Mouse (Mus musculus) kidney, embryonic 15.5 days (tissue): ENCODE data around the gene Ltv1. TPM values are rescaled to one million over a fixed set of nuclear protein-coding genes. Genes with fewer than 3 reads are reported as not detected.
A peak's percentile ranks its signal among the peaks of the same experiment; 100 is the strongest.

Experiments used
- ATAC-seq: fragments of 200-750 bp; cut with Nextera tagmentation; replicated peaks from 2 replicates; pipeline ENCODE4 v1.8.0; 2017; ENCODE audit warnings: moderate TSS enrichment; ENCODE audit not compliant: low FRiP score
- H3K27ac ChIP-seq: fragments of 300-500 bp; sonication (generic); 2 replicates; pipeline ENCODE4 v1.5.1; 2015; ENCODE audit warnings: mild to moderate bottlenecking, inconsistent platforms
- H3K27me3 ChIP-seq: fragments of 300-500 bp; sonication (generic); 2 replicates; pipeline ENCODE4 v1.6.1; 2015; ENCODE audit warnings: inconsistent platforms
- H3K36me3 ChIP-seq: fragments of 300-500 bp; sonication (generic); 2 replicates; pipeline ENCODE4 v1.6.1; 2015; ENCODE audit warnings: inconsistent platforms
- H3K4me1 ChIP-seq: fragments of 300-500 bp; sonication (generic); 2 replicates; pipeline ENCODE4 v1.6.1; 2015; ENCODE audit warnings: inconsistent platforms
- H3K4me2 ChIP-seq: fragments of 300-500 bp; sonication (generic); 2 replicates; pipeline ENCODE4 v1.6.1; 2015; ENCODE audit warnings: moderate library complexity, mild to moderate bottlenecking, inconsistent platforms
- H3K4me3 ChIP-seq: fragments of 300-500 bp; sonication (generic); replicated peaks from 2 replicates; pipeline ENCODE4 v1.5.1; 2015; ENCODE audit warnings: mild to moderate bottlenecking, inconsistent platforms
- H3K9ac ChIP-seq: fragments of 300-500 bp; sonication (generic); 2 replicates; pipeline ENCODE4 v1.6.1; 2015; ENCODE audit warnings: mild to moderate bottlenecking, inconsistent platforms
- H3K9me3 ChIP-seq: fragments of 300-500 bp; sonication (generic); replicated peaks from 2 replicates; pipeline ENCODE4 v1.6.1; 2016; ENCODE audit warnings: inconsistent platforms
- WGBS: fragments of 180-500 bp; shearing (Covaris S2); methylation state at CpG from one replicate; pipeline ENCODE4 v1.1.7; 2015; ENCODE audit warnings: mixed read lengths; 5-methylcytosine and 5-hydroxymethylcytosine counted together
- polyA plus RNA-seq: library from polyadenylated mRNA; unstranded; fragments of >200 nt; fragmentation: Nextera tagmentation; extraction: Ambion mirVana; gene quantifications from 2 replicates; pipeline ENCODE4 v1.2.1, GENCODE M21; 2015

The Ltv1 gene
- polyA plus RNA-seq = 63.0 and 68.6 TPM in 2 replicates

- WGBS = under 1% methylated on average over 43 of the region's 43 CpGs
- Histone ChIP-seq H3K4me3 (peak within 1 kb of the TSS; percentile 97), H3K27ac (peak within 1 kb of the TSS; percentile 86), H3K4me2 (peak within 1 kb of the TSS; percentile 64), H3K4me1 (peaks cover 11% of the 10 kb centered on the region), H3K36me3 (peaks cover 24% of the 10 kb centered on the region), H3K27me3 (no peaks in the 10 kb centered on the region), H3K9me3 (no peaks in the 10 kb centered on the region), H3K9ac (peak within 1 kb of the TSS; percentile 79)
- ATAC-seq = peak; percentile 100
Observed at GRCm38 (mm10) chr10:13192731-13193351, at the start of gene Ltv1. TSS of gene Ltv1 (minus strand) at chr10:13193168.

- Histone ChIP-seq H3K9ac (no peak overlapping the region), H3K27ac (no peak overlapping the region), H3K4me3 (no peak overlapping the region), H3K9me3 (no peaks in the 10 kb centered on the region), H3K27me3 (no peaks in the 10 kb centered on the region), H3K4me1 (peaks cover 3% of the 10 kb centered on the region; the same call in 1 of the 2 replicates), H3K36me3 (peaks cover 37% of the 10 kb centered on the region), H3K4me2 (no peak overlapping the region)
- WGBS = 73% methylated on average over 4 of the region's 4 CpGs
- no peak for ATAC-seq
Observed at GRCm38 (mm10) chr10:13240431-13240830, 47.5 kb upstream of the Ltv1 start.

GRCm38 (mm10) chr10:13238188-13238587 lies 45.2 kb upstream of the Ltv1 start:
- no peak overlapping the region for H3K27ac ChIP-seq
- no peak for ATAC-seq
- 81% methylated on average over 4 of the region's 4 CpGs for WGBS

GRCm38 (mm10) chr10:13236866-13237265 lies 43.9 kb upstream of the Ltv1 start:
- H3K4me2 ChIP-seq = no peak overlapping the region
- H3K4me3 ChIP-seq = no peak overlapping the region
- H3K9ac ChIP-seq = no peak overlapping the region
- WGBS = 89% methylated on average over 5 of the region's 5 CpGs
- H3K9me3 ChIP-seq = no peaks in the 10 kb centered on the region
- no peaks in the 10 kb centered on the region for H3K27me3 ChIP-seq
- H3K27ac ChIP-seq = no peak overlapping the region
- H3K4me1 ChIP-seq = peaks cover 11% of the 10 kb centered on the region
- no peak for ATAC-seq
- peaks cover 26% of the 10 kb centered on the region for H3K36me3 ChIP-seq

More at GRCm38 (mm10) chr10:13238188-13238587, 45.2 kb upstream of the Ltv1 start:
- Histone ChIP-seq H3K27me3 (no peaks in the 10 kb centered on the region), H3K4me2 (no peak overlapping the region), H3K9ac (no peak overlapping the region), H3K36me3 (peaks cover 22% of the 10 kb centered on the region), H3K4me3 (no peak overlapping the region), H3K4me1 (peaks cover 6% of the 10 kb centered on the region; the same call in 1 of the 2 replicates), H3K9me3 (no peaks in the 10 kb centered on the region)

GRCm38 (mm10) chr10:13234503-13234902 lies 41.5 kb upstream of the Ltv1 start:
- Histone ChIP-seq H3K9ac (no peak overlapping the region), H3K4me1 (peaks cover 11% of the 10 kb centered on the region), H3K36me3 (peaks cover 29% of the 10 kb centered on the region), H3K4me2 (no peak overlapping the region), H3K9me3 (no peaks in the 10 kb centered on the region), H3K27me3 (no peaks in the 10 kb centered on the region), H3K27ac (no peak overlapping the region), H3K4me3 (no peak overlapping the region)
- 55% methylated on average over 3 of the region's 3 CpGs for WGBS
- ATAC-seq = no peak

GRCm38 (mm10) chr10:13233941-13234340 lies 41.0 kb upstream of the Ltv1 start:
- WGBS = 67% methylated on average over 10 of the region's 10 CpGs
- no peaks in the 10 kb centered on the region for H3K27me3 ChIP-seq
- no peak overlapping the region for H3K4me3 ChIP-seq
- H3K27ac ChIP-seq = no peak overlapping the region
- peaks cover 11% of the 10 kb centered on the region for H3K4me1 ChIP-seq
- H3K9me3 ChIP-seq = no peaks in the 10 kb centered on the region
- peaks cover 30% of the 10 kb centered on the region for H3K36me3 ChIP-seq
- ATAC-seq = no peak
- H3K9ac ChIP-seq = no peak overlapping the region
- no peak overlapping the region for H3K4me2 ChIP-seq

- Histone ChIP-seq H3K27ac (peak overlapping the region; percentile 54), H3K9me3 (no peaks in the 10 kb centered on the region), H3K9ac (no peak overlapping the region), H3K4me1 (peaks cover 11% of the 10 kb centered on the region), H3K27me3 (no peaks in the 10 kb centered on the region), H3K4me3 (no peak overlapping the region), H3K4me2 (no peak overlapping the region), H3K36me3 (peaks cover 35% of the 10 kb centered on the region)
- WGBS = 49% methylated on average over 2 of the region's 2 CpGs
- peak; percentile 88 for ATAC-seq
Observed at GRCm38 (mm10) chr10:13233143-13233622, 40.2 kb upstream of the Ltv1 start.

- Histone ChIP-seq H3K4me2 (no peak overlapping the region), H3K9me3 (no peaks in the 10 kb centered on the region), H3K4me3 (no peak overlapping the region), H3K36me3 (peaks cover 36% of the 10 kb centered on the region), H3K9ac (no peak overlapping the region), H3K27ac (peak overlapping the region; percentile 54), H3K4me1 (peaks cover 11% of the 10 kb centered on the region), H3K27me3 (no peaks in the 10 kb centered on the region)
- 47% methylated on average over 9 of the region's 9 CpGs for WGBS
- ATAC-seq = peak; percentile 23; the same call in 1 of the 2 replicates
Observed at GRCm38 (mm10) chr10:13232443-13233142, 39.6 kb upstream of the Ltv1 start.

GRCm38 (mm10) chr10:13230716-13231115 lies 37.7 kb upstream of the Ltv1 start:
- Histone ChIP-seq H3K4me1 (peaks cover 11% of the 10 kb centered on the region), H3K27ac (no peak overlapping the region), H3K9me3 (no peaks in the 10 kb centered on the region), H3K36me3 (peaks cover 35% of the 10 kb centered on the region), H3K4me2 (no peak overlapping the region), H3K9ac (no peak overlapping the region), H3K27me3 (no peaks in the 10 kb centered on the region), H3K4me3 (no peak overlapping the region)
- no peak for ATAC-seq
- 90% methylated on average over 7 of the region's 7 CpGs for WGBS

- H3K4me1 ChIP-seq = no peaks in the 10 kb centered on the region
- H3K4me3 ChIP-seq = no peak overlapping the region
- no peaks in the 10 kb centered on the region for H3K27me3 ChIP-seq
- 89% methylated on average over 7 of the region's 7 CpGs for WGBS
- no peak overlapping the region for H3K4me2 ChIP-seq
- no peak overlapping the region for H3K9ac ChIP-seq
- no peaks in the 10 kb centered on the region for H3K9me3 ChIP-seq
- ATAC-seq = no peak
- H3K27ac ChIP-seq = no peak overlapping the region
- peaks cover 37% of the 10 kb centered on the region for H3K36me3 ChIP-seq
Observed at GRCm38 (mm10) chr10:13225377-13226063, 32.6 kb upstream of the Ltv1 start.

GRCm38 (mm10) chr10:13222135-13222534 lies 29.2 kb upstream of the Ltv1 start:
- Histone ChIP-seq H3K9ac (no peak overlapping the region), H3K36me3 (peaks cover 20% of the 10 kb centered on the region), H3K4me1 (no peaks in the 10 kb centered on the region), H3K4me3 (no peak overlapping the region), H3K27ac (no peak overlapping the region), H3K9me3 (no peaks in the 10 kb centered on the region), H3K4me2 (no peak overlapping the region), H3K27me3 (no peaks in the 10 kb centered on the region)
- WGBS = 74% methylated on average over 3 of the region's 3 CpGs
- no peak for ATAC-seq

- 62% methylated on average over 1 of the region's 1 CpGs for WGBS
Observed at GRCm38 (mm10) chr10:13220061-13220460, 27.1 kb upstream of the Ltv1 start.

More at GRCm38 (mm10) chr10:13220061-13220460, 27.1 kb upstream of the Ltv1 start:
- H3K27me3 ChIP-seq = no peaks in the 10 kb centered on the region
- H3K9ac ChIP-seq = no peak overlapping the region
- no peaks in the 10 kb centered on the region for H3K4me1 ChIP-seq
- peak; percentile 80; the same call in 1 of the 2 replicates for ATAC-seq
- H3K36me3 ChIP-seq = peaks cover 22% of the 10 kb centered on the region
- no peak overlapping the region for H3K4me2 ChIP-seq
- H3K27ac ChIP-seq = 0 out of 2 replicates have a peak overlapping the region, but pooled peaks have one; percentile 49
- H3K4me3 ChIP-seq = no peak overlapping the region
- no peaks in the 10 kb centered on the region for H3K9me3 ChIP-seq
